Mouse (Mus musculus) liver, postnatal 0 days (tissue): ENCODE data around the gene Ddx21.

Source experiments
- CTCF ChIP-seq: sonication (generic); IDR thresholded peaks from 2 replicates; pipeline ENCODE4 v1.5.1; 2016; ENCODE audit warnings: antibody characterized with exemption, low read depth
- EP300 ChIP-seq: IDR thresholded peaks from 2 replicates; pipeline ENCODE4 v1.6.1; 2016; ENCODE audit warnings: antibody characterized with exemption, low read depth, mild to moderate bottlenecking

GRCm38 (mm10) chr10:62544316-62544715 is 57.8 kb downstream of the Ddx21 start:
- TF ChIP-seq CTCF (no peak; the same call in 1 of the 2 replicates), EP300 (no peak)
